Mouse (Mus musculus) forebrain, embryonic 14.5 days (tissue): ENCODE measurements around the gene Cbln4. TPM values are rescaled to one million over a fixed set of nuclear protein-coding genes. Genes with fewer than 3 reads are reported as not detected.

Experiments
- ATAC-seq: fragments of 200-750 bp; cut with Nextera tagmentation; 2 replicates; pipeline ENCODE4 v1.8.0; 2017; ENCODE audit warnings: mild to moderate bottlenecking, moderate library complexity
- DNase-seq: peaks from one replicate; pipeline ENCODE4 v3.0.0-alpha.2; 2015; ENCODE audit warnings: low spot score
- H3K27ac ChIP-seq: fragments of 300-500 bp; sonication (generic); 2 replicates; pipeline ENCODE4 v1.5.1; 2014; ENCODE audit warnings: low read depth, mild to moderate bottlenecking, control low read depth, low read length, moderate library complexity
- H3K27me3 ChIP-seq: fragments of 300-500 bp; sonication (generic); replicated peaks from 2 replicates; pipeline ENCODE4 v1.6.1; 2014; ENCODE audit warnings: low read length, control low read depth, mixed read lengths; ENCODE audit not compliant: control insufficient read depth, insufficient read depth
- H3K36me3 ChIP-seq: fragments of 300-500 bp; sonication (generic); 2 replicates; pipeline ENCODE4 v1.6.1; 2014; ENCODE audit warnings: low read length, control low read depth; ENCODE audit not compliant: control insufficient read depth, insufficient read depth
- H3K4me1 ChIP-seq: fragments of 300-500 bp; sonication (generic); 2 replicates; pipeline ENCODE4 v1.6.1; 2014; ENCODE audit warnings: antibody characterized with exemption, low read length, control low read depth; ENCODE audit not compliant: control insufficient read depth, insufficient read depth
- H3K4me2 ChIP-seq: fragments of 300-500 bp; sonication (generic); 2 replicates; pipeline ENCODE4 v1.6.1; 2014; ENCODE audit warnings: mild to moderate bottlenecking, control low read depth, low read length
- H3K4me3 ChIP-seq: fragments of 300-500 bp; sonication (generic); 2 replicates; pipeline ENCODE4 v1.5.1; 2014; ENCODE audit warnings: low read depth, low read length, control low read depth
- H3K9ac ChIP-seq: fragments of 300-500 bp; sonication (generic); 2 replicates; pipeline ENCODE4 v1.6.1; 2014; ENCODE audit warnings: mild to moderate bottlenecking, low read length, control low read depth, moderate library complexity
- H3K9me3 ChIP-seq: fragments of 300-500 bp; sonication (generic); replicated peaks from 2 replicates; pipeline ENCODE4 v1.6.1; 2016; ENCODE audit warnings: low read length, control low read depth, mixed read lengths; ENCODE audit not compliant: control insufficient read depth
- WGBS: fragments of 180-500 bp; shearing (Covaris S2); extraction: QIAGEN DNeasy Blood & Tissue Kit; methylation state at CpG from one replicate; pipeline ENCODE4 v1.1.7; 2014; 5-methylcytosine and 5-hydroxymethylcytosine counted together
- polyA plus RNA-seq: library from polyadenylated mRNA; unstranded; fragments of >200 nt; fragmentation: Nextera tagmentation; extraction: Ambion mirVana; gene quantifications from 2 replicates; pipeline ENCODE4 v1.2.1, GENCODE M21; 2014

The Cbln4 gene
- polyA plus RNA-seq, 1 experiment from 2014 or later: 7.6 TPM

DNA sequence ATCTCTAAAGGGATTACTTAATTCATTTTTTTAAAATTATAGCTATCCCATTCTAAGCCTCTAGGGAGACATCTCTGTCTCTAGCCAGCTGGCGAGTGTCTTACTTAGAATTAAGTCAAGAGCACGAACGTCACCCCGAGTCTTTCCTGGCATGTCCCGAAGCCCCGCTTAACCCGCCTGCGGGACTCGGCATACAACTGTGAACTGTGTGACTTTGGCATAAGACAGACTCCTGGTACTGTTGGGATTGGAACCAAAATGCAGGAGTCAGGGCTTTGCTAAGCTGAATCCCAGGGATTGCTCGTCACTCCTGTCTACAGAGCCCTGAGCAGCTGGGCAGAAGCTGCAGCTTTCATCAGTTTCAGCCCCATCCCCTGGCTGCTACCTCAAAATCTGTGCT lies 2.4 kb downstream of the Cbln4 start:
- WGBS: 54% methylated on average over 10 of the region's 10 CpGs
- H3K4me2 ChIP-seq: peak overlapping the region; percentile 83; the same call in 1 of the 2 replicates

GRCm38 (mm10) chr2:172039601-172040000 lies 3.7 kb downstream of the Cbln4 start:
- Histone ChIP-seq H3K4me1 (peaks cover 7% of the 10 kb centered on the region; the same call in 1 of the 2 replicates), H3K9me3 (no peaks in the 10 kb centered on the region), H3K4me2 (no peak overlapping the region), H3K4me3 (no peak overlapping the region), H3K36me3 (no peaks in the 10 kb centered on the region), H3K27ac (no peak overlapping the region), H3K27me3 (peaks cover 41% of the 10 kb centered on the region), H3K9ac (no peak overlapping the region)
- DNase-seq (no peak), ATAC-seq (no peak)
- WGBS: 85% methylated on average over 5 of the region's 5 CpGs

More for the DNA sequence above, 2.4 kb downstream of the Cbln4 start:
- Histone ChIP-seq H3K27ac (no peak overlapping the region), H3K27me3 (peaks cover 41% of the 10 kb centered on the region), H3K4me3 (0 out of 2 replicates have a peak overlapping the region, but pooled peaks have one; percentile 2), H3K4me1 (peaks cover 7% of the 10 kb centered on the region; the same call in 1 of the 2 replicates), H3K9ac (no peak overlapping the region), H3K36me3 (no peaks in the 10 kb centered on the region), H3K9me3 (no peaks in the 10 kb centered on the region)
- DNase-seq: peak; percentile 52
- ATAC-seq: no peak

DNA sequence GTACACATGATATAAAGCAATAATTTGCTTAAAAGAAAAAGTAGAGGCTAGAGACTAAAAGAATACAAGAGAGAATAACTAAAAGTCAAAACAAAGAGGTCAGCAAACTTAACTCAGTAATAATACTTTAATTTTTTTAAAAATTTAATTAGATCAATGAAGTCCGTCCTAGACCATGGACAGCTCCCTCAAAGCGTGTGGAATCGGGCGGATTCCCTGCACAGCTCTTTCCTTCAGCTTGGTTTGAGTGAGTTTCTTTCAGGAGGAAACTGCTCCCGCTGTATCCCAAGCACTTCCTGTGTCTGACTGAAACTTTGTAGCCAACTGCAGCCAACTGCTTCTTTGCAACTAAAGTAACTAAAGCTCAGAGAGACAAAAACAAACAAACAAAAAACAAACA lies 9.0 kb downstream of the Cbln4 start:
- no peaks in the 10 kb centered on the region for H3K9me3 ChIP-seq
- H3K9ac ChIP-seq: no peak overlapping the region
- no peak for ATAC-seq
- H3K27ac ChIP-seq: no peak overlapping the region
- H3K27me3 ChIP-seq: no peaks in the 10 kb centered on the region
- no peaks in the 10 kb centered on the region for H3K4me1 ChIP-seq
- no peaks in the 10 kb centered on the region for H3K36me3 ChIP-seq
- DNase-seq: no peak
- H3K4me3 ChIP-seq: no peak overlapping the region
- no peak overlapping the region for H3K4me2 ChIP-seq
- 48% methylated on average over 5 of the region's 5 CpGs for WGBS

DNA sequence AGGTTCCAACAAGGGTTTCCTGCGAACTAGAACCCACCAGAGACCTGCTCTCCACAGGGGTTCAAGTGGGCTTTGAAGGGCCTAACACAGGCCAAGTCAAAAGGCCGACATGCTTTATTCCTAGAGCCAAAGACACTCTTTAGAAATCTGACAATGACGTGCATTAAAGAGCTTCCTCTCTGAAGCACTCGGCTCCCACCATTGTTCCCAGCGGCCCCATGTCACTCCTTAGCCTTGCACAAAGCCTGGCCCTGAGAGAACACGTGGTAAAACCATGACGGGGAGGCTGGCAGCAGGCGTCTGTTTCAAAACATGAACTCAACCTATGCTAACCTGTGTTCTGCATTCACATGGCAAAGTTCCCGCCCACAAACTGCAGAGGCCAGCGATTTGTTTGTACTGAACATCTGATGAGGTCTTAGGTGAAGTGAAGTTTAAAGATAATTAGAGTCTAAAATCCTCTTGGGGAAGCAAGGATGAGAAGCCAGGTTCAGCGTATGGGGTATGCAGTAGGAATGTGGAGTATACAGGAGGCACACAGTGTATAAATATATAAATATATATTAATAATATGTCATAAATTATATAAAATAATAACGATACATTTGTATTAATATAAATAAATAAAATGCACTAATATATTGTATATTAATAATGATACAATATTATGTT lies 17.7 kb downstream of the Cbln4 start:
- H3K9ac ChIP-seq: no peak overlapping the region
- peak; percentile 55; the same call in 1 of the 2 replicates for ATAC-seq
- H3K27ac ChIP-seq: no peak overlapping the region
- WGBS: 24% methylated on average over 12 of the region's 12 CpGs
- no peaks in the 10 kb centered on the region for H3K36me3 ChIP-seq
- H3K27me3 ChIP-seq: no peaks in the 10 kb centered on the region
- H3K4me1 ChIP-seq: no peaks in the 10 kb centered on the region
- no peak overlapping the region for H3K4me3 ChIP-seq
- peak; percentile 43 for DNase-seq
- no peaks in the 10 kb centered on the region for H3K9me3 ChIP-seq
- H3K4me2 ChIP-seq: no peak overlapping the region

DNA sequence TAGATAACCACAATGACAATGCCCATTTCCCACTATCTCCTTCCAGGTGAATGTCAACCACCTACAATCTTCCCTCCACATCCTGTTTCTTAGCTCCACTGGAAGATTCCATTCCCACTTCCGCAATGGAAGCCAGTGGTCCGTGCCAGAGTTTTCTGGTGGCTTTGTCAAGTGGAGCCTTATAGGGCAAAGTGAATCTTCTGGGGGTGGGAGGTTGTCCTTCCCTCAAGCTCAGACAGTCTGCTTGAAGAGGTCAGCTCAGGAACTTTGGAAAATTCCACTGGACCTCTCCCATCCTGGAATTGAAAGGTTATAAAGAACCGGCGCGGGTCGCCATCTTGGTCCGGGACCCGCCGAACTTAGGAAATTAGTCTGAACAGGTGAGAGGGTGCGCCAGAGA lies 36.5 kb downstream of the Cbln4 start:
- H3K4me3 ChIP-seq: no peak overlapping the region
- no peak for DNase-seq
- no peak for ATAC-seq
- no peak overlapping the region for H3K27ac ChIP-seq
- no peak overlapping the region for H3K4me2 ChIP-seq
- H3K9ac ChIP-seq: no peak overlapping the region
- WGBS: 97% methylated on average over 10 of the region's 10 CpGs
- peaks cover 11% of the 10 kb centered on the region; the same call in 1 of the 2 replicates for H3K4me1 ChIP-seq
- no peaks in the 10 kb centered on the region for H3K36me3 ChIP-seq
- H3K27me3 ChIP-seq: no peaks in the 10 kb centered on the region
- H3K9me3 ChIP-seq: no peaks in the 10 kb centered on the region

DNA sequence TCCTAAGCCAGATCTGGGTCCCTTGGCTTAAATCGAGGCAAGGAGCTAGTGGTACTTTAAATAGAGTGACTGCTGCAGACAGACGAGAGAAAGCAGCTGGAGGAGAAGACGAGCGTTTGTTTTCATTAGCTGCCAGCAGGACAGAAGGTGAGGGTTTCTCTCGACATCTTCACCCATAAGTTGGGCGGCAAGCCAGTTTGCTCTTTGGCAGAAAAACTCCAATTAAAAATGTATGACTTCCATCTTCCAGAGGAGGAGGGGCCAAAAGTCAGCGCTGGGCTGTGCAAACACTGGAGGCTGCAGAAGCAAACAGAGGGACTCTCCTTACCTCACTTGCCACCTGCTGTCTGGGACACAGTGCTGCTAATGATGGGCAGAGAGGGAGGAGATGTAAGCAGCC lies 37.3 kb downstream of the Cbln4 start:
- WGBS: 30% methylated on average over 7 of the region's 7 CpGs

DNA sequence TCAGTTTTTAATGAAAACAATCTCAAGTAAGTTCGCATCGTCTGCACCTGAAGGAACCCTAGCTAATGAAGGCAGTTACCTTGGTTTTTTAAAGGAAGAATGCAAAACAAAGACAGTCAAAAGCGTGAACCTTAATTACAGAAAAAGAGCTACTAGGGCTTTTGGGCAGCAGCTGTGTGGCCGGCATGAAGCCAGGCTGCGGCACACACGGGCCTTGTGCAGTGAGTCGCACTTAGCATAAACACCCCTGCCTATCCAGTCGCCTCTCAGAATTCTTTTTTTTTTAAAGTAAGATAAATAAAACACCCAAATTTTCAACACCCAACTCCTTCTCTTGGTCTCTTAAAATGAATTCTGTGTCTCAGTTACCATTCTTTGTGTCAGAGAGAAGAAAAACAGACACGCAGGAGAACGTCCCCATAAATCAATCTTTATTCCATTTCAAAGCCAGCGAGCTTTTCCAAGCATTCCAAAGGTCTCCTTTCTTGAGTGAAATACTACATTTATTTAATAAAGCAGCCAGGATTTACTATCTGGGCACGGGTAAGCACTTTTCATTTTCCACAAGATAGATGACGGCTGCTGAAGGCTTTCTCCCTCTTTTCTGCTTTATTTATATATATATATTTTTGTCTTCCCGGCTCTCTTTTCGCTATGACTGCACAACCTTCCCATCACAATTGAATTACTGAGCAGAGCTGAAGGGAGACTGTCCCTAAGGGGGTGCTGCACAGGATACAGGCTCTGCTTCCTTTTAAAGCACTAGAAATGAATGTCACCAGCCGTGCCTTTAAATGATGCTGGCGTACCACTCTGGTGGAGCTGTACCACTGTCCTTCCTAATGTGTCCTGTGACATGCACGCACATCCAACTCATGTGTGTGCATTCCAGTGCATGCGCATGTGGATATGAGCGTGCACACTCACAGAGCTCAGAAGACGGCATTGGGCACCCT lies 39.0 kb downstream of the Cbln4 start:
- Histone ChIP-seq H3K9ac (no peak overlapping the region), H3K9me3 (no peaks in the 10 kb centered on the region), H3K4me2 (no peak overlapping the region), H3K27me3 (no peaks in the 10 kb centered on the region), H3K4me1 (peaks cover 11% of the 10 kb centered on the region; the same call in 1 of the 2 replicates), H3K27ac (no peak overlapping the region), H3K36me3 (no peaks in the 10 kb centered on the region), H3K4me3 (no peak overlapping the region)
- 65% methylated on average over 21 of the region's 21 CpGs for WGBS
- DNase-seq (peak; percentile 57), ATAC-seq (no peak)

More for the DNA sequence above, 37.3 kb downstream of the Cbln4 start:
- no peak overlapping the region for H3K9ac ChIP-seq
- H3K4me3 ChIP-seq: no peak overlapping the region
- no peaks in the 10 kb centered on the region for H3K36me3 ChIP-seq
- ATAC-seq: peak; percentile 78
- no peaks in the 10 kb centered on the region for H3K27me3 ChIP-seq
- H3K9me3 ChIP-seq: no peaks in the 10 kb centered on the region
- peak overlapping the region; percentile 36; the same call in 1 of the 2 replicates for H3K27ac ChIP-seq
- no peak overlapping the region for H3K4me2 ChIP-seq
- H3K4me1 ChIP-seq: peaks cover 11% of the 10 kb centered on the region; the same call in 1 of the 2 replicates
- peak; percentile 90 for DNase-seq

- Histone ChIP-seq H3K9ac (no peak overlapping the region), H3K36me3 (no peaks in the 10 kb centered on the region), H3K27ac (no peak overlapping the region), H3K4me2 (no peak overlapping the region), H3K4me3 (no peak overlapping the region), H3K27me3 (no peaks in the 10 kb centered on the region), H3K9me3 (no peaks in the 10 kb centered on the region), H3K4me1 (no peaks in the 10 kb centered on the region)
- DNase-seq (peak; percentile 56), ATAC-seq (peak; percentile 78; the same call in 1 of the 2 replicates)
- 70% methylated on average over 6 of the region's 6 CpGs for WGBS
These were observed 46.1 kb downstream of the Cbln4 start for GRCm38 (mm10) chr2:171996979-171997686.
